Mouse (Mus musculus): ENCODE results near the gene Bdkrb1.

DNA sequence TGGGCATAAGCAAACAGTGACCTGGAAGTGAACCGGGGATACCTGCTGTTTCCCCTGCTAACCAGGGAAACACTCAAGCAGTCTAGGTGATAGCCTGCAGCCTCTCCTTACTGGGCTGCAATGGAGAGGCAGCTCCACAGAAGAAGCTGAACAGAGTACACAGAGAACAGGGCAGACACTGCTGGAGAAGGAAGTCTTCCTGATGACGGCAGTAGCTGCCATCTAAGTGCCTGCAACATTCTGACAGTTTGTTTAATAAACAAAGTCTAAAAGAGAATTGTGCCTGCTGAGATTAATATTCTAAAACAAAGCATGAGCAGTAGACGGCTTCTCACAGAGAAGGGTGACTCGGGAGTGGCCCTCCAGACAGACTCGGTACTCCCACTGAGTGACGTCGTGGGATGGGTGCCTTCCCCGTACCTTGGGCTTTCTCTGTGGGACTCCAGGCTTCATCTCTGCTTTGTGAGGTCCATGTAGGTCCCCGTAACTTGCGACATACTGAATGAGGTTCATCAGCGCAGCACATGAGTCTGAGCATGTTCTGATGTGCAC is 40.0 kb downstream of the Bdkrb1 start:
- TF ChIP-seq CTCF (IDR thresholded peaks at IDR 0.05; ENCODE audit: low read depth, low read length) (no peak), TAL1 (conservative IDR thresholded peaks at IDR 0.05; ENCODE audit: low read depth, low read length) (no peak), GATA1 (IDR thresholded peaks at IDR 0.05; ENCODE audit: borderline replicate concordance, low read length) (no peak)
